Mouse (Mus musculus) mesoderm, embryonic 11.5 days (tissue): ENCODE measurements around the gene Bcl9l.

ENCODE experiments used
- DNase-seq: peaks from one replicate; pipeline ENCODE4 v3.0.0-alpha.2; 2012; ENCODE audit warnings: low read depth, low spot score

Bcl9l gene

DNA sequence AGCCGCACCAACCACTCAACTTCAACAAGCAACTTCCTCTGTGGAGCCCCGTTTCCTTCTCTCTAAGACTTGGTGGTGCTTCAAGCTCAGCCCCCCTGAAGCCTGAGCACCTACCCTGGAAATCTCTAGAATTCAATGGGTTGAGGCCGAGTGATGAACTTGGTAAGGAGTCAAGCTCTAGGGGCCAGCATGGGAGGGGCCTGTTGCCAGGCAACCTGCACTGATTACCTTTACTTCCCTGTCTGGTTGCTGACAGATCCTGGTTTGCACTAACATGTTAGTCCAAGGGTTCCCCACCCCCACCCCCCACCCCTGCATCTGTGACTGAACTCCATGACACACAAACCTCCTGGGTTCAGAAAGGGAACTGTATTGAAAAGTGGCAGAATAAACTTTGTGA lies 62.4 kb downstream of the Bcl9l start:
- DNase-seq: no peak

DNA sequence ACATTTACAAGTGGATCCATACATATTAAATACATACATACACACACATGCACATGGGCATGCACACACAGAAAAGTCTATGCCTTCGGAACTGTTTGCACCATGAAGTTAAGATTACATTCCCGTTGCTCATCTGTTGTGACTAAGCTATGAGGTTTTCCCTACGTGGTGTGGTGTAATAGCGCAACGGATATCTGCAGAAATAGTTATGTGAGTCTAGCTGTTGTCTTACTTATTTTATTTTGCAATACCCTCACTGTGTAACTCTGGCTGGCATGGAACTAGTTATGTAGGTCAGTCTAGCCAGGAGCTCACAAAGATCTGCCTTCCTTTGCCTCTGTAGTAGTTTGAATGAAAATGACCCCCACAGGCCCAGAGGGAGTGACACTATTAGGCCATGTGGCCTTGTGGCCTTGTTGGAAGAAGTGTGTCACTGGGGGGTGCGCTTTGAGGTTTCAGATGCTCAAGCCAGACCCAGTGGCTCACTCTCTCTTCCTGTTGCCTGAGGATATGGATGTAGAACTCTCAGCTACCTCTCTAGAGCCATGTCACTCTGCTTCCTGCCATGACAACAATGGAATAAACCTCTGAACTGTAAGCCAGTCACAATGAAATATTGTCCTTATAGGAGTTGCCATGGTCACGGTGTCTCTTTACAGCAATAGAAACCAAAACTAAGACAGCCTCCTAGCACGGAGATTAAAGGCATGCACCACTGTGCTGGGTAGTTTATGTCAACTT lies 66.0 kb downstream of the Bcl9l start:
- no peak for DNase-seq

DNA sequence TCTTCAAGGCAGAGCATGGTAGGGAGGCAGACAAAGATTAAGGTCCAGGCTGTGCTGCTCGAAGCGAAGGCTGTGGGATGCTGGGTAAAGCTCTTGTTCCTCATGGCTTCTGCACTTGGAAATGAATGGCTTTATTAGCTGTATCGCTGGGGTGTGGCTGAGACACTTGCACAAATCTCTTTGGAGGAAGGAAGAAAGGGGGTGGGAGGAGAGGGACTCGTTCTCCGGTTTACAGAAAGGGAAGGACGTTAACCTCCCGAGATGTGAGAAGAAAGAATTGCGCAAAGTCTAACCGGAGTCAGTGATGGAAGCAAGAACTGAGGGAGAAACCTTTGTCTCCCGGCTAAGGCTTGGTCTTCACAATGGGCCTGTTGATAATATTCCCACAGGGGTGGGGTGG lies 68.5 kb downstream of the Bcl9l start:
- DNase-seq: no peak

GRCm38 (mm10) chr9:44552161-44552560 lies 69.5 kb downstream of the Bcl9l start:
- no peak for DNase-seq
